ENCODE assay signal across 20 mouse cellular contexts in the genomic region with DNA sequence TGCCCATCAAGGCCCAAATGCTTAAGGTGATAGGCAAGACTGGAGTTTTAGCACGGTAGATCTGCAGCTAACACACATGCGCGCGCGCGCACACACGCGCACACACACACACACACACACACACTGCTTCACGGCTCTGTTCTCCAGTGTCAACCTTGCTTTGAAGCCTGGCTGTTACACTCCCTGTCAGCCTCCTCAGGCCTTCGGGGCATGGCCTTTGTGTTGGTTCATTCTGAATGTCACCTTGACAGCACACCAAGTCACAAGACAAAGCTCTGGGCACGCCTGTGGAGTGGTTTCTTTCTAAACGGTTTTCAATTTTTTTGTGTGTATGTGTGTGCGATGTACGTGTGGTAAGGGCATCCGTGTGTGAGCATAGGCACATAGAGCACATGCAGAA.
"Had no signal": no experiment of that assay in that cellular context is flagged by ENCODE, and none has a peak within 500 bp of the region (broad histone marks: within the 10 kb centered on the region; RNA-seq: fewer than 3 reads in every experiment).

No protein-coding gene starts in this region.

- H3K9me3 ChIP-seq: liver, embryonic 13.5 days; midbrain, embryonic 10.5 days; midbrain, embryonic 13.5 days; neural tube, embryonic 13.5 days had no signal

- H3K27ac ChIP-seq: kidney, postnatal 0 days; layer of hippocampus, adult 2 months; left cerebral cortex, adult 2 months; liver, embryonic 13.5 days; midbrain, embryonic 10.5 days; midbrain, embryonic 13.5 days; stomach, postnatal 0 days had no signal

- ATAC-seq: lung, postnatal 0 days; midbrain, embryonic 13.5 days had no signal

- DNase-seq: kidney, adult 2 months; kidney, postnatal 25 days; layer of hippocampus, postnatal 36 days; liver, embryonic 13.5 days; lung, embryonic 14.5 days; right cerebral cortex, adult 18-20 months; right cerebral cortex, postnatal 14 days; right cerebral cortex, postnatal 4 days; thymus, adult 2 months; thymus, postnatal 14 days; thymus, postnatal 4 days had no signal

- H3K4me3 ChIP-seq: layer of hippocampus, adult 2 months; left cerebral cortex, adult 2 months; liver, embryonic 13.5 days; megakaryocyte, embryonic 14.5 days; midbrain, embryonic 10.5 days; midbrain, embryonic 13.5 days; neural tube, embryonic 13.5 days had no signal

- H3K27me3 ChIP-seq: liver, embryonic 13.5 days; megakaryocyte, embryonic 14.5 days; midbrain, embryonic 13.5 days; neural tube, embryonic 13.5 days had no signal

- H3K4me1 ChIP-seq: liver, embryonic 13.5 days; megakaryocyte, embryonic 14.5 days had no signal

- H3K9ac ChIP-seq: liver, embryonic 13.5 days; lung, embryonic 14.5 days; midbrain, embryonic 13.5 days; neural tube, embryonic 13.5 days had no signal

- H3K4me2 ChIP-seq: liver, embryonic 13.5 days; lung, embryonic 14.5 days; midbrain, embryonic 13.5 days; neural tube, embryonic 13.5 days had no signal

- H3K36me3 ChIP-seq: liver, embryonic 13.5 days; midbrain, embryonic 10.5 days; midbrain, embryonic 13.5 days; neural tube, embryonic 13.5 days had no signal
